Mouse (Mus musculus): Measurements from ENCODE around the gene Adra1b.

Adra1b gene

DNA sequence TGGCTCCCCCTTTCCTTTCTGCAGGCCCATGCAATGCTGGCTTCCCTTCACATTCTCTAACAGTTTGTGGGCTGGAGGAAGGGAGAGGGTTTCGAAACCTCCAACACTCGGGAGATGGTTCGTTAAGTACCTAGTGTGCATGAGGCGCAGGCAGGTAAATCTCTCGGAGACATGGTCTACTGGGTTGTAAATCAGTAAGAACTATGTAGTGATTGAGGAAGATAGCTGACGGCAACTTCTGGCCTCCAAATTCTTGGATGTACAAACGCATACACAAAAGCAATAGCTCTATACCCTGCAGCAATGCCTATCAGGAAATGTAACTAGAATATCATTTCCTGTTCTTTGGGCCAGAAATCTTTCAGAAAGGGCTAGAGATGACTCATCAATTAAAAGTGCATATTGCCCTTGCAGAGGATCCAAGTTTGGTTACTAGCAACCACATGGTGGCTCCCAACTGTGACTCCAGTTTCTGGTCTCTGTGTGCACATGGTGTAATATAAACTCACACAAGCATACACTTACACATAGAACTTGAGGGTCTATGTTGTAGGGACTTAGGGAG is 172.2 kb downstream of the Adra1b start:
- in situ Hi-C loops (cut with MboI): no loop called here

GRCm38 (mm10) chr11:43727796-43728195 is 173.2 kb downstream of the Adra1b start:
- in situ Hi-C loops (cut with MboI): no loop called here

Data from mature B cell (primary cell).